Comparison of ENCODE assay signal across 8 mouse cellular contexts in the genomic region with DNA sequence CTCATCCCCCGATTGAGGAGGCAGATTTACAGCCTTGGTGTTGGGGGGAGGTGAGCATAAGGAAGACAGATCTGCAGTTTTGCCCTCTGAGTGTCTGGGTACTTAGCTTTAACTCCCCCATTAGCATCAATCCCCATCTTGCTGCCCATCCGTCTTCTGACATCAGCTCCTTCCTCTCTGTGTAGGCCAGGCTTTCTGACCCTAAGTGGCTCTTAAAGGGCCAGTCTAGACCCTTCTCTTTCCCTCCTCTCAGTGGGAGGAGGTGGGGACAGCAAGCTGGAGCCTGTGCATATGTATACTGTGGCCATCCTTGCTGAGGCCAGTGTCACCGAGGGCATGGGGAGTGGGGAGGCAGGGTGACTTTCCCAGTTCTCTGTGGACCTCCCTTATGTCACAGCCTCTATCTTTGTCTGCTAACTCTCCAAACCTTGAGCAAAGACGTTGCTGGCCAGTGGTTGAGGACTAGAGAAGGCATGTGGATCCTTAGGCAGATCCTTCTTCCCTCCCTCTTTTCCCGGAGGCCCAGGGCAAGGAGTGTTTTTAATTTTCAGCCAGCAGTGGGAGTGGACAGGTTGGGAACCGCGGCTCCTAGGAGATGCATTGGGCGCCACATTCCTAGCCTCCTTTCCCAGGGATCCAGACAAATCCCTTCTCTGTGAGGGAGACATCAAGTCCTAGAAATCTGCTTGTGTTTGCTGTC. TPM values are rescaled to one million over a fixed set of nuclear protein-coding genes. Genes with fewer than 3 reads are reported as not detected.
A peak's percentile ranks its signal among the peaks of the same experiment; 100 is the strongest.
DNase-seq lines count a peak whose midpoint lies in the region; ATAC-seq and TF ChIP-seq lines count a peak whose summit lies in the region.

No protein-coding gene starts in this region.

- no peak for TF ChIP-seq CTCF in lung, adult 2 months (IDR thresholded peaks at IDR 0.05; ENCODE audit: insufficient read depth, low read length)

- H3K36me3 ChIP-seq in embryonic facial prominence, embryonic 13.5 days: peaks cover 3% of the 10 kb centered on the region; the same call in 1 of the 2 replicates
- no peaks in the 10 kb centered on the region for H3K36me3 ChIP-seq in intestine, embryonic 16.5 days (ENCODE audit: control insufficient read depth, insufficient read depth, low read length)
- no peaks in the 10 kb centered on the region for H3K36me3 ChIP-seq in neural tube, embryonic 13.5 days

- H3K4me1 ChIP-seq in lung, adult 2 months (ENCODE audit: control insufficient read depth, insufficient read depth, low read length): peaks cover 13% of the 10 kb centered on the region
- peaks cover 82% of the 10 kb centered on the region for H3K4me1 ChIP-seq in embryonic facial prominence, embryonic 13.5 days
- H3K4me1 ChIP-seq in intestine, embryonic 16.5 days (ENCODE audit: control insufficient read depth, insufficient read depth, low read length): peaks cover 78% of the 10 kb centered on the region
- peaks cover 86% of the 10 kb centered on the region for H3K4me1 ChIP-seq in neural tube, embryonic 13.5 days (replicated peaks)

- peak overlapping the region; percentile 98 for H3K27ac ChIP-seq in embryonic facial prominence, embryonic 13.5 days
- peak overlapping the region; percentile 90 for H3K27ac ChIP-seq in intestine, embryonic 16.5 days (ENCODE audit: low read length)
- H3K27ac ChIP-seq in neural tube, embryonic 13.5 days (replicated peaks): peak overlapping the region; percentile 99

- TF ChIP-seq POLR2A in lung, adult 2 months (IDR thresholded peaks at IDR 0.05; ENCODE audit: borderline replicate concordance, extremely low read depth, low read depth, low read length): no peak

- no peaks in the 10 kb centered on the region for H3K9me3 ChIP-seq in embryonic facial prominence, embryonic 13.5 days
- no peaks in the 10 kb centered on the region for H3K9me3 ChIP-seq in intestine, embryonic 16.5 days (ENCODE audit: control insufficient read depth, low read length)
- H3K9me3 ChIP-seq in neural tube, embryonic 13.5 days: no peaks in the 10 kb centered on the region

- H3K4me2 ChIP-seq in embryonic facial prominence, embryonic 13.5 days: peak overlapping the region; percentile 82
- peak overlapping the region; percentile 90 for H3K4me2 ChIP-seq in intestine, embryonic 16.5 days (ENCODE audit: low read depth, low read length)
- peak overlapping the region; percentile 65 for H3K4me2 ChIP-seq in neural tube, embryonic 13.5 days

- peaks cover 6% of the 10 kb centered on the region for H3K27me3 ChIP-seq in embryonic facial prominence, embryonic 13.5 days
- H3K27me3 ChIP-seq in intestine, embryonic 16.5 days (replicated peaks; ENCODE audit: control insufficient read depth, insufficient read depth, low read length): no peaks in the 10 kb centered on the region
- no peaks in the 10 kb centered on the region for H3K27me3 ChIP-seq in neural tube, embryonic 13.5 days

- H3K4me3 ChIP-seq in lung, adult 2 months (replicated peaks; ENCODE audit: extremely low read depth, low read depth, low read length): no peak overlapping the region
- H3K4me3 ChIP-seq in embryonic facial prominence, embryonic 13.5 days: peak overlapping the region; percentile 52
- peak overlapping the region; percentile 56 for H3K4me3 ChIP-seq in intestine, embryonic 16.5 days (ENCODE audit: low read length)
- peak overlapping the region; percentile 39 for H3K4me3 ChIP-seq in neural tube, embryonic 13.5 days

- 13% methylated on average over 8 of the region's 8 CpGs for WGBS in lung, adult 2 months
- WGBS in embryonic facial prominence, embryonic 13.5 days: 8% methylated on average over 8 of the region's 8 CpGs
- 14% methylated on average over 8 of the region's 8 CpGs for WGBS in intestine, embryonic 16.5 days
- 2% methylated on average over 8 of the region's 8 CpGs for WGBS in neural tube, embryonic 13.5 days

- no peak for ATAC-seq in embryonic facial prominence, embryonic 13.5 days (ENCODE audit: insufficient number of reproducible peaks, insufficient read depth, low FRiP score, low TSS enrichment, low read depth)
- ATAC-seq in intestine, embryonic 16.5 days: no peak
- ATAC-seq in neural tube, embryonic 13.5 days (ENCODE audit: low read depth): no peak

- H3K9ac ChIP-seq in embryonic facial prominence, embryonic 13.5 days: peak overlapping the region; percentile 79
- peak overlapping the region; percentile 81 for H3K9ac ChIP-seq in intestine, embryonic 16.5 days (ENCODE audit: low read depth, low read length)
- peak overlapping the region; percentile 79 for H3K9ac ChIP-seq in neural tube, embryonic 13.5 days

- peak; percentile 35 for DNase-seq in lung, adult 2 months
- no peak for DNase-seq in lung, postnatal 10 days
- no peak for DNase-seq in left cerebral cortex, adult 9 months (ENCODE audit: low spot score in 2 of 2)
- no peak for DNase-seq in B cell, adult 2 months
- no peak for DNase-seq in thymus, adult 18-20 months

RNA-seq across cellular contexts. Expression of a gene that starts 6.3 kb away (rescaled TPM):
- polyA plus RNA-seq in lung, adult 2 months (2012; rRNA removed): 0.08 and 0.22 TPM in 2 replicates
- polyA plus RNA-seq in embryonic facial prominence, embryonic 13.5 days (2015; fragmentation: Nextera tagmentation; extraction: Ambion mirVana): 0.54 and 0.62 TPM in 2 replicates
- 0.09 and 0.20 TPM in 2 replicates for polyA plus RNA-seq in intestine, embryonic 16.5 days (2015; fragmentation: Nextera tagmentation; extraction: Ambion mirVana)
- polyA plus RNA-seq in neural tube, embryonic 13.5 days (2015; fragmentation: Nextera tagmentation; extraction: Ambion mirVana): 0.57 and 0.62 TPM in 2 replicates

RNA-seq across cellular contexts. Expression of a gene that starts 31.6 kb away (rescaled TPM):
- polyA plus RNA-seq in lung, adult 2 months (2012; rRNA removed): 55.1 and 86.2 TPM in 2 replicates
- 254 and 287 TPM in 2 replicates for polyA plus RNA-seq in embryonic facial prominence, embryonic 13.5 days (2015; fragmentation: Nextera tagmentation; extraction: Ambion mirVana)
- 297 and 298 TPM in 2 replicates for polyA plus RNA-seq in intestine, embryonic 16.5 days (2015; fragmentation: Nextera tagmentation; extraction: Ambion mirVana)
- polyA plus RNA-seq in neural tube, embryonic 13.5 days (2015; fragmentation: Nextera tagmentation; extraction: Ambion mirVana): 214 and 224 TPM in 2 replicates

RNA-seq across cellular contexts. Expression of a gene that starts 35.8 kb away (rescaled TPM):
- polyA plus RNA-seq in lung, adult 2 months (2012; rRNA removed): 9.9 and 11.7 TPM in 2 replicates
- 10.9 and 12.2 TPM in 2 replicates for polyA plus RNA-seq in embryonic facial prominence, embryonic 13.5 days (2015; fragmentation: Nextera tagmentation; extraction: Ambion mirVana)
- polyA plus RNA-seq in intestine, embryonic 16.5 days (2015; fragmentation: Nextera tagmentation; extraction: Ambion mirVana): 3.6 and 4.1 TPM in 2 replicates
- 17.1 and 18.4 TPM in 2 replicates for polyA plus RNA-seq in neural tube, embryonic 13.5 days (2015; fragmentation: Nextera tagmentation; extraction: Ambion mirVana)

RNA-seq across cellular contexts. Expression of a gene that starts 45.9 kb away (rescaled TPM):
- polyA plus RNA-seq in lung, adult 2 months (2012; rRNA removed): 7.7 and 14.1 TPM in 2 replicates
- polyA plus RNA-seq in embryonic facial prominence, embryonic 13.5 days (2015; fragmentation: Nextera tagmentation; extraction: Ambion mirVana): 2.4 and 2.9 TPM in 2 replicates
- 3.4 and 5.2 TPM in 2 replicates for polyA plus RNA-seq in intestine, embryonic 16.5 days (2015; fragmentation: Nextera tagmentation; extraction: Ambion mirVana)
- polyA plus RNA-seq in neural tube, embryonic 13.5 days (2015; fragmentation: Nextera tagmentation; extraction: Ambion mirVana): 1.3 and 1.9 TPM in 2 replicates
